Mouse (Mus musculus): ENCODE measurements at regions not wholly inside any gene's neighbourhood (a gene's known extent, or its start where the extent isn't known, plus 50 kb on each side); places are given as distances from the start of the nearest gene placed in this dataset.

GRCm38 (mm10) chr6:147793811-147794210 lies 253.2 kb upstream of the Far2 start:
- H3K27ac ChIP-seq (ENCODE audit: low read length) = no peak overlapping the region
- H3K4me3 ChIP-seq (ENCODE audit: low read length) = no peak overlapping the region
- no peaks in the 10 kb centered on the region for H3K36me3 ChIP-seq (ENCODE audit: control insufficient read depth, insufficient read depth)
- H3K4me2 ChIP-seq (ENCODE audit: low read depth, low read length) = no peak overlapping the region
- H3K9ac ChIP-seq (ENCODE audit: low read length) = no peak overlapping the region
- H3K27me3 ChIP-seq (ENCODE audit: control insufficient read depth, insufficient read depth, low read length) = no peaks in the 10 kb centered on the region
- H3K9me3 ChIP-seq (replicated peaks; ENCODE audit: control insufficient read depth, low read length) = no peaks in the 10 kb centered on the region
- 71% methylated on average over 3 of the region's 3 CpGs for WGBS
- H3K4me1 ChIP-seq (ENCODE audit: control insufficient read depth, insufficient read depth, low read length) = no peaks in the 10 kb centered on the region
- no peak for ATAC-seq (replicated peaks; ENCODE audit: extremely low read depth, insufficient read depth, low FRiP score)

- no peak for ATAC-seq (replicated peaks; ENCODE audit: extremely low read depth, insufficient read depth, low FRiP score)
- H3K4me1 ChIP-seq (ENCODE audit: control insufficient read depth, insufficient read depth, low read length) = no peaks in the 10 kb centered on the region
- no peaks in the 10 kb centered on the region for H3K36me3 ChIP-seq (ENCODE audit: control insufficient read depth, insufficient read depth)
- WGBS = 74% methylated on average over 4 of the region's 4 CpGs
- no peak overlapping the region for H3K4me2 ChIP-seq (ENCODE audit: low read depth, low read length)
- H3K4me3 ChIP-seq (ENCODE audit: low read length) = no peak overlapping the region
- H3K9ac ChIP-seq (ENCODE audit: low read length) = no peak overlapping the region
- H3K27ac ChIP-seq (ENCODE audit: low read length) = no peak overlapping the region
- no peaks in the 10 kb centered on the region for H3K27me3 ChIP-seq (ENCODE audit: control insufficient read depth, insufficient read depth, low read length)
- no peaks in the 10 kb centered on the region for H3K9me3 ChIP-seq (replicated peaks; ENCODE audit: control insufficient read depth, low read length)
Observed at GRCm38 (mm10) chr6:147794351-147794750, 252.7 kb upstream of the Far2 start.

- no peak for ATAC-seq (replicated peaks; ENCODE audit: extremely low read depth, insufficient read depth, low FRiP score)
- no peak overlapping the region for H3K27ac ChIP-seq (ENCODE audit: low read length)
- no peaks in the 10 kb centered on the region for H3K4me1 ChIP-seq (ENCODE audit: control insufficient read depth, insufficient read depth, low read length)
- WGBS = 76% methylated on average over 9 of the region's 9 CpGs
- H3K27me3 ChIP-seq (ENCODE audit: control insufficient read depth, insufficient read depth, low read length) = no peaks in the 10 kb centered on the region
- no peak overlapping the region for H3K9ac ChIP-seq (ENCODE audit: low read length)
- H3K4me2 ChIP-seq (ENCODE audit: low read depth, low read length) = no peak overlapping the region
- H3K4me3 ChIP-seq (ENCODE audit: low read length) = no peak overlapping the region
- H3K9me3 ChIP-seq (replicated peaks; ENCODE audit: control insufficient read depth, low read length) = no peaks in the 10 kb centered on the region
- no peaks in the 10 kb centered on the region for H3K36me3 ChIP-seq (ENCODE audit: control insufficient read depth, insufficient read depth)
Observed at GRCm38 (mm10) chr6:147799009-147799727, 247.9 kb upstream of the Far2 start.

GRCm38 (mm10) chr6:147799861-147800260 lies 247.2 kb upstream of the Far2 start:
- H3K9ac ChIP-seq (ENCODE audit: low read length) = no peak overlapping the region
- ATAC-seq (replicated peaks; ENCODE audit: extremely low read depth, insufficient read depth, low FRiP score) = no peak

GRCm38 (mm10) chr6:147800846-147801245 lies 246.2 kb upstream of the Far2 start:
- Histone ChIP-seq H3K9me3 (replicated peaks; ENCODE audit: control insufficient read depth, low read length) (no peaks in the 10 kb centered on the region), H3K27ac (ENCODE audit: low read length) (no peak overlapping the region), H3K4me2 (ENCODE audit: low read depth, low read length) (no peak overlapping the region), H3K36me3 (ENCODE audit: control insufficient read depth, insufficient read depth) (no peaks in the 10 kb centered on the region), H3K4me1 (ENCODE audit: control insufficient read depth, insufficient read depth, low read length) (no peaks in the 10 kb centered on the region), H3K9ac (ENCODE audit: low read length) (no peak overlapping the region), H3K27me3 (ENCODE audit: control insufficient read depth, insufficient read depth, low read length) (no peaks in the 10 kb centered on the region), H3K4me3 (ENCODE audit: low read length) (no peak overlapping the region)
- 83% methylated on average over 5 of the region's 5 CpGs for WGBS
- ATAC-seq (replicated peaks; ENCODE audit: extremely low read depth, insufficient read depth, low FRiP score) = no peak

More at GRCm38 (mm10) chr6:147799861-147800260, 247.2 kb upstream of the Far2 start:
- H3K36me3 ChIP-seq (ENCODE audit: control insufficient read depth, insufficient read depth) = no peaks in the 10 kb centered on the region
- H3K4me1 ChIP-seq (ENCODE audit: control insufficient read depth, insufficient read depth, low read length) = no peaks in the 10 kb centered on the region
- H3K27me3 ChIP-seq (ENCODE audit: control insufficient read depth, insufficient read depth, low read length) = no peaks in the 10 kb centered on the region
- H3K4me3 ChIP-seq (ENCODE audit: low read length) = no peak overlapping the region
- 69% methylated on average over 6 of the region's 6 CpGs for WGBS
- H3K27ac ChIP-seq (ENCODE audit: low read length) = no peak overlapping the region
- H3K9me3 ChIP-seq (replicated peaks; ENCODE audit: control insufficient read depth, low read length) = no peaks in the 10 kb centered on the region
- no peak overlapping the region for H3K4me2 ChIP-seq (ENCODE audit: low read depth, low read length)

DNA sequence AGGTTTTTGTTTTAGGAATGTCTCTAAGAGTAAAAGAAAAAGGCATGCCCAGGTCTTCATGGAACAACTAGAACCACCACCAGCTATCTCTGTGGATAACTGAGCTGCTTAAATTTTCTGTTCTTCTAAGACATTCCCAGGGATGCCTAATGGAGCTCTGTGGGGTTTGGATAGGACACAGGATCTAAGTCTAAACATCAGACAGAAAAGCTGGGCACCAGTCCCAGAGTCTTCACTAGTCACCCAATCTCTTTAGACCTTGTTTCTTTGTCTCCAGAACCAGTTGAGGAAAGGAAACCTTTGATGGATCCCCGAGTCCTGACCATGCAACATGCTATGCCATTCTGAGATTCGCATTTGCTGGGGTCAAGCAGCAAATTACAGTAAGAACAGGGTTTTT lies 243.2 kb upstream of the Far2 start:
- no peak overlapping the region for H3K9ac ChIP-seq (ENCODE audit: low read length)
- H3K9me3 ChIP-seq (replicated peaks; ENCODE audit: control insufficient read depth, low read length) = no peaks in the 10 kb centered on the region
- ATAC-seq (replicated peaks; ENCODE audit: extremely low read depth, insufficient read depth, low FRiP score) = no peak
- 78% methylated on average over 2 of the region's 2 CpGs for WGBS
- no peak overlapping the region for H3K27ac ChIP-seq (ENCODE audit: low read length)
- no peaks in the 10 kb centered on the region for H3K4me1 ChIP-seq (ENCODE audit: control insufficient read depth, insufficient read depth, low read length)
- H3K4me2 ChIP-seq (ENCODE audit: low read depth, low read length) = no peak overlapping the region
- H3K4me3 ChIP-seq (ENCODE audit: low read length) = no peak overlapping the region
- no peaks in the 10 kb centered on the region for H3K36me3 ChIP-seq (ENCODE audit: control insufficient read depth, insufficient read depth)
- no peaks in the 10 kb centered on the region for H3K27me3 ChIP-seq (ENCODE audit: control insufficient read depth, insufficient read depth, low read length)

DNA sequence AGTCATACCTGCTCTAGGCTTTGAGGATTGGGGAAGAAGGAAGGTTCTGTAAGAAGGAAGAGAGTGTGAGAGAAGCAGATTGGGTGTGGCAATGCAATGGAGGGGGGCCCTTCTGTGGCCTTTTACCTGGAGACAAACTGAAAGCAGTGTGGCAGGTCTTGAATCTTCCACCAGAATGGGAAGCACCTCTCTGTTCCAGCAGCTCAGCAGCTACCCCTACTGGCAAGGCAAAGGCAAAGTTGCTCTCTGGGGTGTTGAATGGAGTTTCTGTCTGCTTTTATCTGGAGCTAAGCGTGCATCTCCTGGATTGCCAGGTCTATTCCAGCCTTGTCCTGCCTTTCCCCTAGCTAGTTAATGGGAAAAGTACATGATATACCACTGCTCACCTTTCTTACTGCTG lies 236.3 kb upstream of the Far2 start:
- H3K4me3 ChIP-seq (ENCODE audit: low read length) = no peak overlapping the region
- H3K27me3 ChIP-seq (ENCODE audit: control insufficient read depth, insufficient read depth, low read length) = 0 out of 2 replicates have a peak, but pooled peaks cover 2% of the 10 kb centered on the region
- H3K36me3 ChIP-seq (ENCODE audit: control insufficient read depth, insufficient read depth) = no peaks in the 10 kb centered on the region
- H3K9me3 ChIP-seq (replicated peaks; ENCODE audit: control insufficient read depth, low read length) = no peaks in the 10 kb centered on the region
- H3K4me1 ChIP-seq (ENCODE audit: control insufficient read depth, insufficient read depth, low read length) = no peaks in the 10 kb centered on the region
- no peak overlapping the region for H3K9ac ChIP-seq (ENCODE audit: low read length)
- H3K4me2 ChIP-seq (ENCODE audit: low read depth, low read length) = no peak overlapping the region
- no peak for ATAC-seq (replicated peaks; ENCODE audit: extremely low read depth, insufficient read depth, low FRiP score)
- WGBS = 8% methylated on average over 1 of the region's 1 CpGs
- H3K27ac ChIP-seq (ENCODE audit: low read length) = no peak overlapping the region

GRCm38 (mm10) chr6:147816861-147817260 lies 230.2 kb upstream of the Far2 start:
- Histone ChIP-seq H3K27ac (ENCODE audit: low read length) (no peak overlapping the region), H3K4me3 (ENCODE audit: low read length) (no peak overlapping the region), H3K9ac (ENCODE audit: low read length) (no peak overlapping the region), H3K9me3 (replicated peaks; ENCODE audit: control insufficient read depth, low read length) (no peaks in the 10 kb centered on the region), H3K27me3 (ENCODE audit: control insufficient read depth, insufficient read depth, low read length) (no peaks in the 10 kb centered on the region), H3K4me1 (ENCODE audit: control insufficient read depth, insufficient read depth, low read length) (no peaks in the 10 kb centered on the region), H3K4me2 (ENCODE audit: low read depth, low read length) (no peak overlapping the region), H3K36me3 (ENCODE audit: control insufficient read depth, insufficient read depth) (no peaks in the 10 kb centered on the region)
- 69% methylated on average over 7 of the region's 7 CpGs for WGBS
- no peak for ATAC-seq (replicated peaks; ENCODE audit: extremely low read depth, insufficient read depth, low FRiP score)

DNA sequence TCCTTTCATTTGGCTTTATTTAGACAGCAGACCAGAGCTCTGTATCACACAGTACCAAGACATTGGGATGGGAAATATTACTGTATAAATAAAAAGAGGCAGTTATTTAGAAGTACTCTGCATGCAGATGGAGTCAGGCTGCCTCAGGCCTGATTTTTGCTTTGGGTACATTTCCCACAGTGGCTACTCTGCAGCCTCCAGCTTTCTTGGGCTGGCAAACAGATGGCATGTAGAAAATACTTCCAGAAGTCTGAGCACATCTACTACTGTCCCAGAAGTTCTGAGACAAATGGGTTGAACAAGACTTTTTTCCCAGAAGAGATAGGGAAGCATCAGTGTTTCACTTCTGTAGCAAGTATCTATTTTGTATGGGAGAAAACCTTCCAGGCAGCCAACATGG lies 229.8 kb upstream of the Far2 start:
- no peak for ATAC-seq (replicated peaks; ENCODE audit: extremely low read depth, insufficient read depth, low FRiP score)
- Histone ChIP-seq H3K9ac (ENCODE audit: low read length) (no peak overlapping the region), H3K27ac (ENCODE audit: low read length) (no peak overlapping the region), H3K36me3 (ENCODE audit: control insufficient read depth, insufficient read depth) (no peaks in the 10 kb centered on the region), H3K27me3 (ENCODE audit: control insufficient read depth, insufficient read depth, low read length) (no peaks in the 10 kb centered on the region), H3K9me3 (replicated peaks; ENCODE audit: control insufficient read depth, low read length) (no peaks in the 10 kb centered on the region), H3K4me3 (ENCODE audit: low read length) (no peak overlapping the region), H3K4me1 (ENCODE audit: control insufficient read depth, insufficient read depth, low read length) (no peaks in the 10 kb centered on the region), H3K4me2 (ENCODE audit: low read depth, low read length) (no peak overlapping the region)

Data from heart, embryonic 16.5 days (tissue).